Mouse (Mus musculus) fat pad, adult 2 months (tissue): ENCODE measurements around the gene Plekho1.
"Not testable (repeated sequence)": the region's sequence is repeated elsewhere in the genome, so short reads cannot be mapped to it uniquely, and the experiment has no call there.

Experiments
- DNase-seq: peaks from one replicate; pipeline ENCODE4 v3.0.0-alpha.2; 2011; ENCODE audit warnings: low read depth, low spot score; ENCODE audit errors: extremely low read depth

Gene Plekho1

GRCm38 (mm10) chr3:95985209-95986000, 10.4 kb downstream of the Plekho1 start:
- DNase-seq, result no peak

- DNase-seq, result no peak
These were observed 13.7 kb downstream of the Plekho1 start for GRCm38 (mm10) chr3:95982129-95982528.

GRCm38 (mm10) chr3:95980276-95980970, 15.4 kb downstream of the Plekho1 start:
- no peak for DNase-seq

GRCm38 (mm10) chr3:95978265-95978664, 17.5 kb downstream of the Plekho1 start:
- no peak for DNase-seq

GRCm38 (mm10) chr3:95977587-95977986, 18.2 kb downstream of the Plekho1 start:
- DNase-seq, result not testable (repeated sequence)

GRCm38 (mm10) chr3:95977079-95977478, 18.7 kb downstream of the Plekho1 start:
- no peak for DNase-seq

GRCm38 (mm10) chr3:95972873-95973634, 22.7 kb downstream of the Plekho1 start:
- no peak for DNase-seq

GRCm38 (mm10) chr3:95972251-95972872, 23.4 kb downstream of the Plekho1 start:
- no peak for DNase-seq

GRCm38 (mm10) chr3:95970661-95971060, 25.1 kb downstream of the Plekho1 start:
- not testable (repeated sequence) for DNase-seq

GRCm38 (mm10) chr3:95969277-95969676, 26.5 kb downstream of the Plekho1 start:
- DNase-seq, result no peak

GRCm38 (mm10) chr3:95965518-95966451, 30.0 kb downstream of the Plekho1 start:
- DNase-seq, result no peak

GRCm38 (mm10) chr3:95963681-95964080, 32.1 kb downstream of the Plekho1 start:
- no peak for DNase-seq

GRCm38 (mm10) chr3:95963230-95963629, 32.6 kb downstream of the Plekho1 start:
- DNase-seq, result no peak

- DNase-seq, result not testable (repeated sequence)
These were observed 33.6 kb downstream of the Plekho1 start for GRCm38 (mm10) chr3:95962182-95962581.

- DNase-seq, result no peak
These were observed 36.0 kb downstream of the Plekho1 start for GRCm38 (mm10) chr3:95959807-95960206.

GRCm38 (mm10) chr3:95959082-95959481, 36.7 kb downstream of the Plekho1 start:
- DNase-seq, result no peak

GRCm38 (mm10) chr3:95957359-95958148, 38.2 kb downstream of the Plekho1 start:
- DNase-seq, result no peak

GRCm38 (mm10) chr3:95955318-95955717, 40.5 kb downstream of the Plekho1 start:
- DNase-seq, result no peak

- DNase-seq, result not testable (repeated sequence)
These were observed 41.1 kb downstream of the Plekho1 start for GRCm38 (mm10) chr3:95954648-95955173.
